Mouse (Mus musculus): ENCODE measurements around the gene Arf6.

The Arf6 gene

DNA sequence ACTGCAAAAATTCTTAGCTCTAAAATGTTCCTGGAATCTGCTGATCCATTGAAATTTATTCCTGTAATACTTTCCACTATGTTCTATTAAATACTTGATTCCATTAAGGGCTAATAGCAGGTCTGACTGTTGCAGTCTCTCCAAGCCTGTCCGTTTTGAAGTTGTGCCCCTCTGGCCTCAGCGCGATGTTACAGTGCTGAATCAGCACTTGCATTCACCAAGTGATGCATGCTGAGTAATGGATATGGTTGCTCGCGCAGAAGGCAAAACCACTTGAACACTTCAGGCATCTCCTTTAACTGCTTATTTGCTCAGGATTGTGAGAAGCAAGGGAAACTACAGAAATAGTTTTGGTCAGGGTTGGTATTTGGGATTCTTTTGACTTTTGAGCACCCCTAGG lies 38.8 kb downstream of the Arf6 start:
- CTCF ChIA-PET: no interaction called here

DNA sequence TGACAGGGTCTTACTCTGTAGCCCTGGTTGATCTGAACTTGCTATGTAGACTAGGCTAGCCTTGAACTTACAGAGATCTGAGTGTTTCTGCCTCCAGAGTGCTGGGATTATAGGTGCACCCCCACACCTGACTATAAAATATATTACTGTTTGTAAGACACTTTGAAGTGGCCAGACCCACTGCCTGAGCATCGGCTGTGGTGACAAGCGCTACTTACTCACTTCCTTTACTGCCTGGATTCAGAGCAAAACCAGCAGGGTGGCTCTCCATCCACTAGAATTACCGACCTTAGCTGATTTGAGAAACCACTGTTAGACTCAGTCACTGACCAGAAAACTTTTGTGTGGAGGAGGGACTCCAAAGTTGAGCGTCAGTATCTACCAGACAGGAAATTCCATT lies 40.0 kb downstream of the Arf6 start:
- CTCF ChIA-PET: no interaction called here

DNA sequence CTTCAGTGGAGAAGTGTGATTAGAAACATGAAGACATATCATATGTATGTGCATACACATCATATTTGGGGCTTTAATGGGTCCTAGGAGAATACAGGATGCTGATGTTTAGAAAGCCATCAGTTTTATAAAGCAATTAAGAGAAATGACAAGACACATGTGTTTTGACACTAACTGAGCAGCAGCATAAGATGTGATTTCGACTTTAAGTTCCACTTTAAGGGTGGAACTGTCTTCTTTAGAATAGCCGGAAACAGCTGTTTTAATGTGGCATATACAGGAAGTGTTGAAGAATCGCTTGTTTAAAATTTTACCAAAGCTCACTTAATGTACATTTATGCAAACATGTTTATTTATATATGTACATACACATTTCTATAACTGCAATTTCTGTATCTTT lies 41.4 kb downstream of the Arf6 start:
- CTCF ChIA-PET: interaction anchor here (0.8 kb wide), 1 partner anchor 108 kb away, joined by 4 read pairs; no protein-coding TSS in a partner anchor

DNA sequence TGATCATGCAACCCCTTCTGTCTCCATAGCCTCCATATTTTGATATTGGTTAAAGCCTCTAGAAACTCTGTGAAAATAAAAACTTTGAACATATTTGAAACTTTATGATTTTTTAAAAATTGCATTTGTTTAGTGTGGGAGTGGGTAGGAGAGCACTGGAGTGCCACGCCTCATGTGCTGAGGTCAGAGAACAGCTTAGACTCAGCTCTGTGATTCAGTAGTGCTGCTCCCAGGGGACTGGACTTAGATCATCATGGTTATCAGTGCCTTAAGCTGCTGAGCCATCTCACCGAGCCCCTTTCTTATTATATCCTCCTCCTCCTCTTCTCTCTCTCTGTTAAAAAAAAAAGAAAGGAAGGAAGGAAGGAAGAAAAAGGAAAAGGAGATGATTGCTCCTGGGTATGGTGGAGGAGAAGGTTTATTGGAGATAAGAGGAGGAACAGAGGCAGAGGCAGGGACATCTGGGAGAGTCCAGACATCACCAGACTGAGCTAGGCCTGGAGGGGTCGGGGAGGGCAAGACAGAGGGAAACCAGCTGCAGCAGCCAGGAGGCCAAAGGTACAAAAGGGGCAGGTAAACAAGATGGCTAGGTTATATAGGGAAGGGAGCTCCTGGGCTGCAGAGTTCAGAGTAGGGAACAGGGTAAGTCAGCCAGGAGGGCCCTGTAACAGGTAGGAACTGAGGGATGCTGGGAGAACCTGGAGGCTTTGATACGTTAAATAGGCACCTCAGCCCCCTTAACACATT lies 43.0 kb downstream of the Arf6 start:
- CTCF ChIA-PET: no interaction called here

DNA sequence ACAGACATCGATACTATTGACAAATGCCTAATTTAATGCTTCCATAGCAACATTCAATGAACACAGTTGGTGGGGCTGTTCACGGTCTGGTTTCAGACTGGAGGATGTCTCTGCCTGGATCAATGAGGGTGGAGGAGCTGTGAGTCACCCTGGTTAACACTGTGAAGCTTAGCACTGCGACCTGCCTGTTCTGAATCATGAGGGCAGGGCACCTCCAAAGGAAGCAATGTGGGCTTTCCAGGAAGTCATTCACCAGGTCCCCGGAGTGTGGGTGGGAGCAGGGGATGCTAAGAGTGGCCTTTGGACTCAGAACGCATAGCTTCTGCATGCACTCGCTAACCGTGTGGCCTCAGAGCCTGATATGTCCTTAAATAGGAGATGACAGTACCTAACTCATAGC lies 44.8 kb downstream of the Arf6 start:
- CTCF ChIA-PET: interaction anchor here (0.8 kb wide), 1 partner anchor 12 kb away, joined by 3 read pairs; no protein-coding TSS in a partner anchor

DNA sequence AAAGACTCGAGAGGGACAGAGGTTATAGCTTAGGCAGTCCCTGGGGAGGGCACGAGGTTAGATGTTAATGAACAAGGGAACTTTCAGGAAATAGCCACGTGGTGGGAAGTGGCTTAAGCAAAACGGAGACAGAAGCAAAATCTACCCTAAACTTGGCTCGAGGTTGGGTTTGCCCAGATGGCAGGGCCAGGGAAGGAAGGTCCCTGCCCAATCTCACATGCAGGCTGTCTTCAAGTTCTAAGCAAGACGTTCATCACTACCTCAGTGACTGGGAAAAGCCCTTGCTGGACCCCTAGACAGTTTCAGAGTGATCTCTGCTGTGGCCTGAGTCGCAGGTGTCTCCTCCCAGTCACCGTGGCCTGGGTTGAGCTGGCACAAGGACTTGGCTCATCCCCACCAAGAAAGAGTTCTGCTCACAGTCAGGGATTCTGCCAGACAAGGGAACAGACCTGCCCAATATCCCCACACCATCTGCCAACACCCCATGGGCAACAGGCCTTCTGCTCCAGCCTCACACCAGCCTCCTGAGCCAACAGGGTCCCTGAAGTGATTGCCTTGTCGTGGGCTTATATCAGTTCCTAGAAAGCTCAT lies 45.8 kb downstream of the Arf6 start:
- CTCF ChIA-PET: no interaction called here

DNA sequence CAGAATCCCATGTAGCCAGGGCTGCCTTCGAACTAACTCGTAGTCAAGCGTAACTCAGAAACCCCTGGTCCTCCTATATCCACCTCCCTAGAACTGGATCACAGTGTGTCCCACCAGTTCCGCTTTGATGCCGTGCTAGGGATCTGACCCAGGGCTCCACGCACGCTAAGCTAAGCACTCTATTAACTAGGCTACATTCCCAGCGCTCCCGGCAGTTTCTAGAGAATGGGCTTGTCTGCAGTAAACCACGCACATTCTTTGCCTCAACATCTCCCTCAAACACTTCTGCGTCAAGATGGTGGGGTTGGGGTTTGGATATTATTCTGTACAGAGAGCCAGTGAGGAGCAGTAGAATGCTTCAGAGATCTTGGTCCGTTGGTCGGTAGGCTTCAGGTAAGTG lies 46.7 kb downstream of the Arf6 start:
- CTCF ChIA-PET: interaction anchor here (0.6 kb wide), 1 partner anchor 20 kb away, joined by 5 read pairs; no protein-coding TSS in a partner anchor

DNA sequence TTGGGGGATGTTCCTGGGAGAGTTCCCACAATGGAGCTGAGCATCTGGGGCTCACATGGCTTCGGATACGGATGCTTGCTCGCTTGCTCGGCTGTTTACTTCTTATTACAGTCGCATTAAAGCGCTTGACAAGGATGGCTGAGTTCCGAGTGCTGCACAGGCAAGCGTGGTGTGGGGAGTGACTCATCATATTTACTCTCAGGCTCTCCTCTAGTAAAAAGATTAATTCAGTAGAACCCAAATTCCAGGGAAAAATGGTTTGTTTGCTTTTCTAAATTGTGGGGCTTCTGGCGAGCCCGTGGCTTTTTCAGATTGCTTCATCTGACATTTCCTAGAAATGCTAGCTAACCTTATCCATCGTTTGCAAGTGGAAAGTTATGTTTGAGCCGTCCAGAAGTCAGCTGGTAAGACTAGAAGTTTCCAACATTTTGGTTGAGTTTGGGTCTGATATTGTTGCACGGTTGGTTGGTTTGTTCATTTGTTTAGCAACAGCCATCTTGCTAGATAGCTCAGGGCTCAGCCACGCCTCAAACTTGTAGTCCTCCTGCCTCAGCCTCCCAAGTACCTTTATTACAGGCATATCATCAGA lies 47.2 kb downstream of the Arf6 start:
- CTCF ChIA-PET: interaction anchor here (0.6 kb wide), 1 partner anchor 19 kb away, joined by 5 read pairs; no protein-coding TSS in a partner anchor

DNA sequence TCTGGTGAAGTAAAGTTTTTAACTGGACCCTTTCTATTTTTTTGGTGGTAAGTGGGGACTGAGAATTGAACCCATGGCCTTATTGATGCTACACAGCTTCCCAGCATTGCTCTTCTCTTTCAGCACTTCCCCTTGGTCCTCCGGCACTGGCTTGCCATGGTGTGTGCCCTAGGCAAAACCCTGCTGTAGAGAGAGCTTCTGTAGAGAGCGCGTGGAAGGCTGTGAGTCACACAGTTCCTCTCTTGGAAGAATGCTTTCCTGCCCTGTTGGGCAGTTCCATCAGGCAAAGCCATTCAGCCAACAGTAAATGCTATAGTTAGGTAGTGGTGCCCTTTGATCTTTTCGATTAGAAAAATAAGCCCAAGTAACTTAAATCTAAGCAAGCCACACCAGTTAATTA lies 47.7 kb downstream of the Arf6 start:
- CTCF ChIA-PET: no interaction called here

DNA sequence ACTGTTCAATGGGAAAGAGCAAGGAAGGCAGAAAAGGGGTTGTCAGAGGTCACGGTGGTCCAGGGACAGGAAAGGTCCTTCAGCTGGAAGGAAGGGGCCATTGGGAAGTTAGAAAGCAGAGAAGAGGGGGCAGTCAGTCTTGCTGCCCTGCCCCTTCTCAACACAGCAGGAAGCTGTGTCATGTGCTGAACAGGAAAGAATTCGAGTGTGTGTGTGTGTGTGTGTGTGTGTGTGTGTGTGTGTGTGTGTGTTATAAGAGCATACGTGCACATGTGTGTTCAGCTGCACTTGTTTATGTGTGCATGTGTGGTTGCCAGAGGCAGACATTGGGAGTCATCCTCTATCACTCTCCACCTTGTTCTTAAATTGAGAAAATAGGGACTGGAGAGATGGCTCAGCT lies 48.8 kb downstream of the Arf6 start:
- CTCF ChIA-PET: no interaction called here

DNA sequence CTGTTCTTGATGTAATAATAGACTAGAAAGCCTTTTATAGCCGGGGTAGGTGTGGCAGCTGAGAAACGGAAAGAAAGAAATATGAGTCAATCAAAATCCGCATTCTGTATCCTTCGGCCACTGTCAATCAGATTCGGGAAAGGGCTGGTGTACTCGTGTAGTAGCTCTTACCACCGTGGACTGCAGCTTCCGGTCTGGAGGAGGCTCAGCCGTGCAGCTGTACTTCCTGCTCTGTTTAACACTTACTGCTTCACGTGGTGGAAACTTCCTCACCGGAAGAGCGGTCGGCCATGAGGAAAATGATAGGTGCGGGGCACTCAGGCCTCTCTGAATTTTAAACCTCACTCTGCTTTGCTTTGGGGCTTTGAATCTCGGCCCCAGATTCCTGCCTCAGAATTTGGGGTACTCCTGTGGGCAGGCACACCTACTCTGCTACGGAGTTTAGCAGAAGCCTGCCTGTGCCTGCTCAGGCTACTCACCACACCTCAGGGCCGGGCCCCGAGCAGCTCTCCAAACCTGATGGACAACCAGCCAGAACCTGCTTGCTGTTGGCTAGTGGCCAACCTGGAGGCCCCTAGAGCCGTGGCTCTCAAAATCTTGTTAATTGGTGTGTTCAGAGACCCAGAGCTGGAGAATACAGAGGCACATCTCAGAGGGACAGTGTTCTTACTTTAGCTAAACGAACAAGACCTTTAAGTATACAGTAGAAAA lies 51.0 kb downstream of the Arf6 start:
- CTCF ChIA-PET: interaction anchor here (1.0 kb wide), 1 partner anchor 23 kb away, joined by 4 read pairs; no protein-coding TSS in a partner anchor
